Mouse (Mus musculus) liver, embryonic 14.5 days (tissue): ENCODE results near the gene Susd4. TPM values are rescaled to one million over a fixed set of nuclear protein-coding genes. Genes with fewer than 3 reads are reported as not detected.

ENCODE experiments used
- ATAC-seq: fragments of 200-750 bp; cut with Nextera tagmentation; 2 replicates; pipeline ENCODE4 v1.8.0; 2017; ENCODE audit warnings: moderate number of reproducible peaks, mild to moderate bottlenecking, moderate library complexity; ENCODE audit not compliant: insufficient read depth
- DNase-seq, 3 experiments: peaks; one replicate each; pipeline ENCODE4 v3.0.0-alpha.2; 2012 to 2013; ENCODE audit warnings: low read depth in 3 of 3, low spot score in 3 of 3
- H3K27ac ChIP-seq: fragments of 300-500 bp; sonication (generic); 2 replicates; pipeline ENCODE4 v1.5.1; 2014; ENCODE audit warnings: moderate library complexity, mild to moderate bottlenecking, control low read depth, inconsistent platforms
- H3K27me3 ChIP-seq: fragments of 300-500 bp; sonication (generic); 2 replicates; pipeline ENCODE4 v1.6.1; 2014; ENCODE audit warnings: mild to moderate bottlenecking, low read length, moderate library complexity; ENCODE audit not compliant: control insufficient read depth, insufficient read depth
- H3K36me3 ChIP-seq: fragments of 300-500 bp; sonication (generic); replicated peaks from 2 replicates; pipeline ENCODE4 v1.6.1; 2014; ENCODE audit warnings: low read depth; ENCODE audit not compliant: control insufficient read depth, insufficient read depth
- H3K4me1 ChIP-seq, 2 experiments: fragments of 200-500 bp in 1 of 2; fragments of 300-500 bp in 1 of 2; sonication (generic) in 1 of 2; replicated peaks; 2 replicates each; pipeline ENCODE4 v1.6.1; 2012 to 2014; ENCODE audit warnings: antibody characterized with exemption in 1 of 2, inconsistent platforms in 1 of 2, low read length in 1 of 2; ENCODE audit not compliant: control insufficient read depth in 2 of 2, insufficient read depth in 2 of 2
- H3K4me2 ChIP-seq: fragments of 300-500 bp; sonication (generic); 2 replicates; pipeline ENCODE4 v1.6.1; 2014; ENCODE audit warnings: low read depth, mild to moderate bottlenecking, control low read depth, moderate library complexity
- H3K4me3 ChIP-seq, 2 experiments: fragments of 200-500 bp in 1 of 2; fragments of 300-500 bp in 1 of 2; sonication (generic) in 1 of 2; 2 replicates each; pipeline ENCODE4 v1.5.1; 2012 to 2014; ENCODE audit warnings: low read depth in 2 of 2, low read length in 2 of 2, mild to moderate bottlenecking in 2 of 2, control low read depth in 1 of 2, inconsistent platforms in 1 of 2, moderate library complexity in 1 of 2; ENCODE audit not compliant: insufficient read depth in 1 of 2
- H3K9ac ChIP-seq: fragments of 300-500 bp; sonication (generic); replicated peaks from 2 replicates; pipeline ENCODE4 v1.6.1; 2014; ENCODE audit warnings: mild to moderate bottlenecking, control low read depth, moderate library complexity
- H3K9me3 ChIP-seq: fragments of 300-500 bp; sonication (generic); 2 replicates; pipeline ENCODE4 v1.6.1; 2016; ENCODE audit warnings: low read length, mixed read lengths; ENCODE audit not compliant: control insufficient read depth
- CTCF ChIP-seq: IDR thresholded peaks from 2 replicates; pipeline ENCODE4 v1.5.1; 2016; ENCODE audit warnings: antibody characterized with exemption, low read depth, control low read depth
- EP300 ChIP-seq: IDR thresholded peaks from 2 replicates; pipeline ENCODE4 v1.6.1; 2016; ENCODE audit warnings: antibody characterized with exemption, low read depth
- WGBS: fragments of 180-500 bp; shearing (Covaris S2); extraction: QIAGEN DNeasy Blood & Tissue Kit; methylation state at CpG from one replicate; pipeline ENCODE4 v1.1.7; 2014; ENCODE audit not compliant: insufficient replicate concordance; 5-methylcytosine and 5-hydroxymethylcytosine counted together
- polyA plus RNA-seq, 2 experiments: library from polyadenylated mRNA; depleted of rRNA in 1 of 2; stranded (reverse) in 1 of 2; unstranded in 1 of 2; fragments of >200 nt; fragmentation: Nextera tagmentation in 1 of 2; extraction: Ambion mirVana in 1 of 2; gene quantifications; 2 replicates each; pipeline versions ENCODE4 v1.2.1 to v1.2.3; 2012 to 2014

The Susd4 gene
- polyA plus RNA-seq, 2 experiments = 0.60 to 0.74 TPM

DNA sequence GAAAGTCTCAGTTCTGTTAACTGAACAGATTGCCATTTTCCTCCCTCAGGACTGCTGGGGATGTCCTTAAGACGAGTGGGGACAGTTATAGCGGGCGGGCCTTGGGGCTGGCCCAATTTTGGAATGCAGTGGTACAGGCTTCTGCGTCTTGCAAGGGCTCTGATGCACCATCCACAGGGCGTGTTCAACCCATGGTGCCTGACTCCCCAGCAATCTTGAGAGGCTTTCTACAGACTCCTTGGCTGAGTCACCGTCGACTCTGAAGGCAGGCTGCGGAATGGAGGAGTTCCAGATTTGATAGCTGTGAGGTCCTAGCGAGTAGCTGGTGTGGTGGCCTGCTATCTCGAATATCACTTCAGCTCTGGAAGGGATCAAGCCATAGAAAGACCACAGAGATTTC, 30.6 kb downstream of the Susd4 start:
- no peak for DNase-seq
- H3K9ac ChIP-seq = no peak overlapping the region

DNA sequence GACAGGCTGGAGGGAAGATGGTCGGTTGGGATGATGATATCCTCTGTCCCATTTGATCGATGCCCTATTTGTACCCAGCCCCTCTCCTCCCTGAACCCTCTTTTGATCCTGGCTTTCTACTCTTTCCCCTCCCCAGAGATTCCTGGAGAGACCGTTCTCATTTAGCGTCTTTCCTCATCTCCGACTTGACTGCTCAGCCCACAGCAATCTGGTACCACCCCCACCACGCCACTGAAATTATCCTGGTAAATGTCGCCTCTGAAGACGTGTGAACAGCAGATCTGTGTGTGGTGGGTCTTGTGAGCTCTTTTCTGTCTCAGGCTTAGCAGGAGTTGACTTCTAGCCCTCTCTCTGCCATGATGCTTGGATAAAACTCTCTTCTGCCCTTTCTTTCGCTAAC, 31.0 kb downstream of the Susd4 start:
- Histone ChIP-seq H3K9me3 (no peaks in the 10 kb centered on the region), H3K27me3 (no peaks in the 10 kb centered on the region), H3K36me3 (no peaks in the 10 kb centered on the region), H3K4me2 (no peak overlapping the region), H3K4me3 (no peak overlapping the region), H3K27ac (no peak overlapping the region), H3K4me1 (peaks cover 0 to 3% of the 10 kb centered on the region in 2 experiments; a peak in 2 of 4 replicates), H3K9ac (no peak overlapping the region)
- DNase-seq = no peak
- TF ChIP-seq EP300 (no peak), CTCF (no peak)
- no peak for ATAC-seq
- whole genome bisulfite sequencing = 66% methylated on average over 9 of the region's 9 CpGs

More for the DNA sequence above, 30.6 kb downstream of the Susd4 start:
- Histone ChIP-seq H3K27me3 (no peaks in the 10 kb centered on the region), H3K36me3 (no peaks in the 10 kb centered on the region), H3K4me2 (no peak overlapping the region), H3K27ac (no peak overlapping the region), H3K4me3 (no peak overlapping the region), H3K9me3 (no peaks in the 10 kb centered on the region), H3K4me1 (peaks cover 0 to 3% of the 10 kb centered on the region in 2 experiments; a peak in 2 of 4 replicates)
- no peak for ATAC-seq
- no peak for TF ChIP-seq CTCF
- 74% methylated on average over 10 of the region's 10 CpGs for WGBS

DNA sequence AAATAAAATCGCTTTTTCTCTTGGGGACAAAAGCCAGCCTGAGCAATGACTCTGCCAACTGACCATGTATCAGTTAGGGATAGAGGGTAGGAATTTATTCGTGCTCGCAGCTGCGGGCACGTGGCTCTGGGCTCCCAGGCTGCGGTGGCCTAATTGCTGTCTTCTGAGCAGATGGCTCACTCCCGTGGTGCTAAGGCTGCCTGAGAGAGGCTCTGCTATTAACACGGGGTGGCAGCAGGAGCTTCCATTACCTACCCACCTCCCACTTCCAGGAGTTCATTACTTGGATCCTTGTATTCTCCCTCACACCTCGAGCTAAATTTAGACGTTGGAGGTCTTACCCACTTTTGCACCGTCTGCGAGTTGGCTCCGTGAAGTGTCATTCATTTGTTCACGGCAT, 33.4 kb downstream of the Susd4 start:
- WGBS = 70% methylated on average over 14 of the region's 14 CpGs
- H3K27me3 ChIP-seq = no peaks in the 10 kb centered on the region
- no peaks in the 10 kb centered on the region for H3K36me3 ChIP-seq
- H3K4me2 ChIP-seq = no peak overlapping the region
- no peak overlapping the region for H3K27ac ChIP-seq
- DNase-seq (no peak), ATAC-seq (no peak)
- H3K9ac ChIP-seq = no peak overlapping the region
- TF ChIP-seq CTCF = no peak
- no peak for TF ChIP-seq EP300
- no peaks in the 10 kb centered on the region for H3K9me3 ChIP-seq
- peaks cover 0 to 2% of the 10 kb centered on the region in 2 experiments; a peak in 2 of 4 replicates for H3K4me1 ChIP-seq
- H3K4me3 ChIP-seq = no peak overlapping the region

- Histone ChIP-seq H3K27me3 (no peaks in the 10 kb centered on the region), H3K27ac (no peak overlapping the region), H3K4me1 (no peaks in the 10 kb centered on the region), H3K9me3 (no peaks in the 10 kb centered on the region), H3K4me2 (no peak overlapping the region), H3K9ac (no peak overlapping the region), H3K4me3 (no peak overlapping the region), H3K36me3 (no peaks in the 10 kb centered on the region)
- 45% methylated on average over 2 of the region's 2 CpGs for WGBS
- no peak for TF ChIP-seq EP300
- no peak for TF ChIP-seq CTCF
- ATAC-seq (no peak), DNase-seq (no peak)
These were observed 37.9 kb downstream of the Susd4 start for GRCm38 (mm10) chr1:182801590-182801989.

DNA sequence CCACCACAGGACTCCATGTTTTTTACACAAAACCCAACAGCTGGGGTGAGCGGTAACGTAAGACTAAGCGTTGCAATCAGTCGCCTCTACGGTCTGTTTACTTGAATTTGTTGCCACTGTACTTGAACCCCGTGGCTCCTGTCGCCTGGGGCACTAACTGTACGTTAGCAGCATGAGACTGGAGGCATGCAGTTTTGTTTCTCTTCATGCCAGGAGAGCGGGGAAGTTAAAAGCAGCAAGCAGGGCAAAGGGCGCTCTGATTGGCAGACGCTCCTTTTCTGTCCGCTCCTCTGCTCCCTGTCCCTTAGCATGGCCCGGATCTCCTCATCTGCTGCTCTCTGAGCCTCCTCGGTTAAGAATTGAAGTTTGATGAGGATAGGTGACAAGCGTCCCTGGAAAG, 39.2 kb downstream of the Susd4 start:
- H3K9ac ChIP-seq = no peak overlapping the region
- 0 out of 4 replicates have a peak, but pooled peaks cover 0 to 3% of the 10 kb centered on the region in 2 experiments for H3K4me1 ChIP-seq
- no peak for DNase-seq
- no peaks in the 10 kb centered on the region for H3K36me3 ChIP-seq
- no peak overlapping the region for H3K27ac ChIP-seq
- no peaks in the 10 kb centered on the region for H3K27me3 ChIP-seq
- H3K9me3 ChIP-seq = no peaks in the 10 kb centered on the region
- no peak for TF ChIP-seq EP300
- TF ChIP-seq CTCF = no peak
- no peak overlapping the region for H3K4me3 ChIP-seq
- WGBS = 72% methylated on average over 15 of the region's 15 CpGs
- no peak for ATAC-seq
- H3K4me2 ChIP-seq = no peak overlapping the region
